In the genomic region with DNA sequence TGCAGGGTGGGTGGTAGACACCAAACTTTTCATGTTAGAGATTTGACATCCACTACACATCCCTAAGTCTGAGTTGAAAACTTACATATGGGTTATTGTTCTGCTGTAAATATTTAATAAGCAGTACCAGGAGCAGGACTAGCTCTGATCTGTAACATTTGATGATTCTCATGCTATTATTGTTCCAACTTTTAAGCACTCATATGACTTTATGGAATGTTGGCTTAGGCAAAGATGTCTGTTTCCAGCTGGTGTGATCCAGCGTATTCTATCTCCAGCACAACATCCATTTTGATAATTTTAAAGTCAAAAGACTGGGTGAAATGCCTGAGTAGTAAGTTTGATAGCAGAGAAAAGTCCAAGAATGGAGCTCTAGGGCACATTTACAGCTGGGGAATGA, we compare ENCODE assay signal across 15 mouse cellular contexts.
"Had no signal": no experiment of that assay in that cellular context is flagged by ENCODE, and none has a peak within 500 bp of the region (broad histone marks: within the 10 kb centered on the region; RNA-seq: fewer than 3 reads in every experiment).

No protein-coding gene starts in this region.

- H3K9me3 ChIP-seq: limb, embryonic 15.5 days; liver, embryonic 12.5 days; midbrain, embryonic 12.5 days; neural tube, embryonic 13.5 days had no signal

- H3K4me1 ChIP-seq: limb, embryonic 15.5 days; liver, embryonic 12.5 days; midbrain, embryonic 12.5 days; neural tube, embryonic 13.5 days had no signal

- ATAC-seq: liver, embryonic 12.5 days; midbrain, embryonic 16.5 days had no signal

- H3K4me3 ChIP-seq: limb, embryonic 15.5 days; liver, embryonic 12.5 days; midbrain, embryonic 12.5 days; neural tube, embryonic 13.5 days had no signal

- H3K4me2 ChIP-seq: limb, embryonic 15.5 days; liver, embryonic 12.5 days; midbrain, embryonic 12.5 days; neural tube, embryonic 13.5 days had no signal

- H3K27ac ChIP-seq: limb, embryonic 15.5 days; liver, embryonic 12.5 days; midbrain, embryonic 12.5 days; neural tube, embryonic 13.5 days had no signal

- H3K36me3 ChIP-seq: limb, embryonic 15.5 days; liver, embryonic 12.5 days had no signal

- H3K27me3 ChIP-seq: limb, embryonic 15.5 days; liver, embryonic 12.5 days; midbrain, embryonic 12.5 days; neural tube, embryonic 13.5 days had no signal

- DNase-seq: kidney, adult 11 months; kidney, adult 9 months; kidney, postnatal 25 days; layer of hippocampus, adult 9-11 months; layer of hippocampus, postnatal 36 days; retina, postnatal 1 day; right cerebral cortex, postnatal 4 days; spleen, adult 18-20 months; thymus, adult 18-20 months; thymus, postnatal 14 days had no signal

- H3K9ac ChIP-seq: limb, embryonic 15.5 days; liver, embryonic 12.5 days; midbrain, embryonic 12.5 days; neural tube, embryonic 13.5 days had no signal
